Mouse (Mus musculus) CH12.LX (cell line): Measurements from ENCODE around the gene Atp5mpl. TPM values are rescaled to one million over a fixed set of nuclear protein-coding genes. Genes with fewer than 3 reads are reported as not detected.

ENCODE experiments used
- DNase-seq: peaks from one replicate; pipeline ENCODE4 v3.0.0-alpha.2; 2013; ENCODE audit errors: extremely low read depth
- H3K27ac ChIP-seq: 2 replicates; pipeline ENCODE4 v1.5.1; 2012; ENCODE audit warnings: low read depth, mild to moderate bottlenecking, control low read depth, moderate library complexity; ENCODE audit not compliant: insufficient read depth
- H3K27me3 ChIP-seq: replicated peaks from 2 replicates; pipeline ENCODE3; 2012; ENCODE audit warnings: inconsistent platforms
- H3K36me3 ChIP-seq, 2 experiments: replicated peaks in 1 of 2; 2 replicates each; pipeline versions ENCODE3 to v1.6.1; 2012; ENCODE audit warnings: inconsistent platforms in 1 of 2, low read length in 1 of 2, mild to moderate bottlenecking in 1 of 2, mixed read lengths in 1 of 2, moderate library complexity in 1 of 2; ENCODE audit not compliant: control insufficient read depth in 1 of 2, insufficient read depth in 1 of 2
- H3K4me1 ChIP-seq, 2 experiments: 2 replicates each; pipeline ENCODE4 v1.6.1; 2012; ENCODE audit warnings: inconsistent platforms in 1 of 2, moderate library complexity in 1 of 2; ENCODE audit not compliant: insufficient read depth in 2 of 2, control insufficient read depth in 1 of 2
- H3K4me2 ChIP-seq: 2 replicates; pipeline ENCODE4 v1.6.1; 2012; ENCODE audit warnings: low read depth, mild to moderate bottlenecking, control low read depth; ENCODE audit not compliant: poor library complexity, insufficient read depth, severe bottlenecking
- H3K4me3 ChIP-seq, 3 experiments: fragments of 150-350 bp in 1 of 3; sonication (generic) in 1 of 3; replicated peaks in 1 of 3; 2 replicates each; pipeline versions ENCODE3 to v1.5.1; 2011 to 2012; ENCODE audit warnings: low read depth in 2 of 3, low read length in 2 of 3, mild to moderate bottlenecking in 2 of 3, moderate library complexity in 2 of 3, control low read depth in 1 of 3, improper control_type of control experiment in 1 of 3, inconsistent platforms in 1 of 3, mixed read lengths in 1 of 3; ENCODE audit not compliant: poor library complexity in 1 of 3
- H3K79me2 ChIP-seq: replicated peaks from 2 replicates; pipeline ENCODE4 v1.6.1; 2012; ENCODE audit warnings: mild to moderate bottlenecking, moderate library complexity; ENCODE audit not compliant: control insufficient read depth, poor library complexity, insufficient read depth, severe bottlenecking; ENCODE audit errors: extremely low read depth
- H3K9ac ChIP-seq: 2 replicates; pipeline ENCODE4 v1.6.1; 2012; ENCODE audit warnings: low read depth, mild to moderate bottlenecking, control low read depth, moderate library complexity; ENCODE audit not compliant: insufficient read depth
- H3K9me3 ChIP-seq: replicated peaks from 2 replicates; pipeline ENCODE3; 2012; ENCODE audit warnings: low read length, inconsistent platforms, mixed read lengths
- CHD1 ChIP-seq: IDR thresholded peaks from 2 replicates; pipeline ENCODE4 v1.6.1; 2012; ENCODE audit warnings: low read depth, low read length, improper control_type of control experiment, inconsistent platforms
- CHD2 ChIP-seq: IDR thresholded peaks from 2 replicates; pipeline ENCODE4 v1.6.1; 2011; ENCODE audit warnings: low read length, improper control_type of control experiment
- IRF4 ChIP-seq: IDR thresholded peaks from 2 replicates; pipeline ENCODE4 v1.6.1; 2014; ENCODE audit warnings: low read depth, mild to moderate bottlenecking, inconsistent platforms, low read length, improper control_type of control experiment
- dilution Hi-C: fragments of 300-500 bp; cut with MboI; formaldehyde crosslinking; loops from 2 replicates; pipeline ENCODE4 v1.14.3; 2020; ENCODE audit warnings: low sequenced_read_pairs; ENCODE audit not compliant: extremely low pct_unique_long_range_greater_than_20kb, extremely low pct_ligation_motif_present
- in situ Hi-C: fragments of 300-500 bp; cut with MboI; formaldehyde crosslinking; loops from 3 replicates; pipeline ENCODE4 v1.14.3; 2019; ENCODE audit warnings: low sequenced_read_pairs, low pct_ligation_motif_present, low pct_unique_long_range_greater_than_20kb, mixed read lengths
- polyA plus RNA-seq: library from polyadenylated mRNA; unstranded; fragments of >175 nt; gene quantifications from 2 replicates; pipeline ENCODE4 v1.2.1, GENCODE M21; 2012; ENCODE audit warnings: low read depth; ENCODE audit not compliant: insufficient read length
- total RNA-seq, 2 experiments: library from RNA; depleted of rRNA; stranded (reverse); fragments of 300-350 nt in 1 of 2; fragments of >200 nt in 1 of 2; gene quantifications; 2 replicates each; pipeline ENCODE4 v1.2.3; 2012 to 2014

The Atp5mpl gene
- total and polyA plus RNA-seq, 3 experiments: 164 to 669 (median 224) TPM

- TF ChIP-seq CHD2: no peak
- no peak for DNase-seq
- no peak overlapping the region for H3K9ac ChIP-seq
- H3K27ac ChIP-seq: no peak overlapping the region
- no peak overlapping the region for H3K4me3 ChIP-seq
- H3K79me2 ChIP-seq: no peaks in the 10 kb centered on the region
- H3K27me3 ChIP-seq: peaks cover 17% of the 10 kb centered on the region
- H3K4me1 ChIP-seq: peaks cover 16 to 46% of the 10 kb centered on the region in 2 experiments
- H3K4me2 ChIP-seq: no peak overlapping the region
- no peaks in the 10 kb centered on the region for H3K9me3 ChIP-seq
- in situ Hi-C loops (no loop called here), dilution Hi-C loops (no loop called here)
- H3K36me3 ChIP-seq: no peaks in the 10 kb centered on the region
These were observed 54.0 kb downstream of the Atp5mpl start for GRCm38 (mm10) chr12:111912802-111913201.

GRCm38 (mm10) chr12:111911796-111912195 lies 55.0 kb downstream of the Atp5mpl start:
- H3K27ac ChIP-seq: no peak overlapping the region
- no peak overlapping the region for H3K4me2 ChIP-seq
- dilution Hi-C loops: no loop called here
- H3K9me3 ChIP-seq: no peaks in the 10 kb centered on the region
- H3K79me2 ChIP-seq: no peaks in the 10 kb centered on the region
- TF ChIP-seq CHD1 (no peak), IRF4 (peak; percentile 61; the same call in 1 of the 2 replicates)
- TF ChIP-seq, all 38 proteins: peak for 1
- in situ Hi-C loops: no loop called here
- H3K9ac ChIP-seq: no peak overlapping the region
- H3K36me3 ChIP-seq: no peaks in the 10 kb centered on the region
- peaks cover 23% of the 10 kb centered on the region for H3K27me3 ChIP-seq
- H3K4me3 ChIP-seq: no peak overlapping the region
- peaks cover 13 to 40% of the 10 kb centered on the region in 2 experiments for H3K4me1 ChIP-seq
- peak; percentile 22 for DNase-seq

Other genes with a start within 250 kb of the Atp5mpl start
- gene Klc1, start 208.1 kb downstream of the Atp5mpl start, total RNA-seq (2012; rRNA removed): 45.2 and 55.1 TPM in 2 replicates
- gene Klc1, start 208.1 kb downstream of the Atp5mpl start, total RNA-seq (2014; rRNA removed): 44.4 and 45.6 TPM in 2 replicates
- 77.0 and 116 TPM in 2 replicates for gene Klc1, start 208.1 kb downstream of the Atp5mpl start, polyA plus RNA-seq
- gene Xrcc3, start 153.1 kb downstream of the Atp5mpl start, total RNA-seq (2012; rRNA removed): 16.3 and 21.8 TPM in 2 replicates
- 7.4 and 11.8 TPM in 2 replicates for gene Xrcc3, start 153.1 kb downstream of the Atp5mpl start, total RNA-seq (2014; rRNA removed)
- 12.9 and 13.3 TPM in 2 replicates for gene Xrcc3, start 153.1 kb downstream of the Atp5mpl start, polyA plus RNA-seq
- gene Zfyve21, start 152.8 kb downstream of the Atp5mpl start, total RNA-seq (2012; rRNA removed): 5.9 and 8.4 TPM in 2 replicates
- 6.3 and 7.6 TPM in 2 replicates for gene Zfyve21, start 152.8 kb downstream of the Atp5mpl start, total RNA-seq (2014; rRNA removed)
- 3.3 and 4.1 TPM in 2 replicates for gene Zfyve21, start 152.8 kb downstream of the Atp5mpl start, polyA plus RNA-seq
- gene Ppp1r13b, start 58.9 kb downstream of the Atp5mpl start, total RNA-seq (2012; rRNA removed): 0.64 and 0.76 TPM in 2 replicates
- 0.34 and 0.42 TPM in 2 replicates for gene Ppp1r13b, start 58.9 kb downstream of the Atp5mpl start, total RNA-seq (2014; rRNA removed)
- 1.3 and 2.0 TPM in 2 replicates for gene Ppp1r13b, start 58.9 kb downstream of the Atp5mpl start, polyA plus RNA-seq
- not detected in 2 replicates for gene Tdrd9, start 4.6 kb upstream of the Atp5mpl start, total RNA-seq (2012; rRNA removed)
- gene Tdrd9, start 4.6 kb upstream of the Atp5mpl start, total RNA-seq (2014; rRNA removed): not detected in 2 replicates
- not detected in 2 replicates for gene Tdrd9, start 4.6 kb upstream of the Atp5mpl start, polyA plus RNA-seq
- gene Rd3l, start 14.3 kb upstream of the Atp5mpl start, total RNA-seq (2012; rRNA removed): not detected in 2 replicates
- not detected in 2 replicates for gene Rd3l, start 14.3 kb upstream of the Atp5mpl start, total RNA-seq (2014; rRNA removed)
- not detected in 2 replicates for gene Rd3l, start 14.3 kb upstream of the Atp5mpl start, polyA plus RNA-seq
- not detected in 2 replicates for gene Aspg, start 139.7 kb upstream of the Atp5mpl start, total RNA-seq (2012; rRNA removed)
- not detected in 2 replicates for gene Aspg, start 139.7 kb upstream of the Atp5mpl start, total RNA-seq (2014; rRNA removed)
- gene Aspg, start 139.7 kb upstream of the Atp5mpl start, polyA plus RNA-seq: not detected in 2 replicates
- not detected in 2 replicates for gene Kif26a, start 179.2 kb upstream of the Atp5mpl start, total RNA-seq (2012; rRNA removed)
- not detected in 2 replicates for gene Kif26a, start 179.2 kb upstream of the Atp5mpl start, total RNA-seq (2014; rRNA removed)
- gene Kif26a, start 179.2 kb upstream of the Atp5mpl start, polyA plus RNA-seq: not detected in 2 replicates